Mouse (Mus musculus): ENCODE measurements around the gene Hist1h2ad. TPM values are rescaled to one million over a fixed set of nuclear protein-coding genes. Genes with fewer than 3 reads are reported as not detected.
"Not testable (repeated sequence)": the region's sequence is repeated elsewhere in the genome, so short reads cannot be mapped to it uniquely, and the experiment has no call there.

Gene Hist1h2ad
- polyA plus RNA-seq, 1 experiment from 2014 or later, result 0.90 TPM

DNA sequence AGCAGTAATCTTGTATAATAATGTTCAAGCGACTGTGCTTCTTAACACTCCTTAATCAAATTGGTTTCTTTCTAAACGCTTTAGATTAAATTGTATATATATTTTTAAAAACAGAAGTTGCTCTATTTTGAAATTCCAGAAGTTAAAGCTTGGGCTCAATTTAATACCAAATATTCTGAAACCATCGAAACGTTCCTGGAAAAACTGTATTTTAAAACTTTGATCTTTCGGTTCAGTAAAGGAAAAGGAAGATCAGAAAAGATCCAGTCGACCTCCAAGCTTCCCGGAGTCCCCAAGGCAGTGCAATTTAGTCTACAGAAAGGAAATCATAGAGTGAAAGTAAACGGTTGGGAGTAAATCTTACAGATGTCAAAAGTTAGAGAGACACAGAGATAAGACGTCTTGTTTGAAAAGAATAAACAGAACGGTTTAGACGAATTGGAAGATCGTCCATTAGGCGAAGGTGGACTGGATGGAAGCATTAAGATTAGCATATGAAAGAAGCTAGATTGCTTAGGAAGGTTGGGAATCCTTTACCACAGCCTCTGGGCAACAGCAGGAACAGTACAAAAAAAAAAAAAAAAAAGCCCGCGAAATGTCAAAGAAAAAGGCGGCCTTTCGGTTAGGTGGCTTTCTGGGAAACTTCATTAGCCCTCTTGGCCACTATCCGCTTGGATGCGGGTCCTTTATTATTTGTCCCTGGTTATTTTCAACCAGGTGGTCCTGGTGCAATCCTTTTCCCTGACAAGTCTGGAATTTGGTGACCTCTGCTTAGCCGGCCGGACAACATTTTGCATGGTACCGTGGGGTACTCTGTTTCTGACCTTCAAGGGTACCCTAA is 12.1 kb downstream of the Hist1h2ad start:
- Histone ChIP-seq H3K4me3 (ENCODE audit: low read depth, low read length) (peak overlapping the region; percentile 39; the same call in 1 of the 2 replicates), H3K27me3 (ENCODE audit: control insufficient read depth, insufficient read depth, low read length) (no peaks in the 10 kb centered on the region), H3K4me1 (ENCODE audit: control insufficient read depth, insufficient read depth, low read length) (peaks cover 24% of the 10 kb centered on the region), H3K36me3 (ENCODE audit: control insufficient read depth, insufficient read depth, low read length) (no peaks in the 10 kb centered on the region), H3K9me3 (ENCODE audit: control insufficient read depth, low read length) (no peaks in the 10 kb centered on the region), H3K4me2 (ENCODE audit: low read depth) (peak overlapping the region; percentile 83), H3K27ac (ENCODE audit: low read depth, low read length) (peak overlapping the region; percentile 97), H3K9ac (ENCODE audit: low read length) (peak overlapping the region; percentile 12)
- WGBS, result 1% methylated on average over 22 of the region's 22 CpGs
- ATAC-seq (ENCODE audit: insufficient read depth, low FRiP score, low TSS enrichment), result 0 out of 2 replicates have a peak, but pooled peaks have one; percentile 22
- peak; percentile 35 for DNase-seq (ENCODE audit: low spot score)

DNA sequence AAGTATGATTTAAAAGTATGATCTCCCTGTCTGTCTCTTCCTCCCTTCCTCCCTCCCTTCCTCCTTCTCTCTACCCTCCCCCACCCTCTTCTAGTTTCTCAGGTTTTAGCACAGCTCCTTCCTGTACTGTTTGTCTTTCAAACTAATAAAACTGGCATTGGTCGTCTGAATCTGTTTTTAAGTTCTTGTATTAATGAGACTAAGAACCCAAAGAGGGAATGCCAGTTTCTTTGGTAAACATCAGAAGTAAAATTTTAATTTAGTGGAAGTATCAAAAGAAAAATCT is 12.7 kb downstream of the Hist1h2ad start:
- no peak for DNase-seq (ENCODE audit: low spot score)
- no peaks in the 10 kb centered on the region for H3K9me3 ChIP-seq (ENCODE audit: control insufficient read depth, low read length)
- peaks cover 23% of the 10 kb centered on the region for H3K4me1 ChIP-seq (ENCODE audit: control insufficient read depth, insufficient read depth, low read length)
- H3K36me3 ChIP-seq (ENCODE audit: control insufficient read depth, insufficient read depth, low read length), result no peaks in the 10 kb centered on the region
- H3K4me3 ChIP-seq (ENCODE audit: low read depth, low read length), result 0 out of 2 replicates have a peak overlapping the region, but pooled peaks have one; percentile 0
- peak overlapping the region; percentile 86 for H3K27ac ChIP-seq (ENCODE audit: low read depth, low read length)
- no peak for ATAC-seq (ENCODE audit: insufficient read depth, low FRiP score, low TSS enrichment)
- 3% methylated on average over 1 of the region's 1 CpGs for WGBS
- no peaks in the 10 kb centered on the region for H3K27me3 ChIP-seq (ENCODE audit: control insufficient read depth, insufficient read depth, low read length)
- H3K4me2 ChIP-seq (ENCODE audit: low read depth), result peak overlapping the region; percentile 83
- peak overlapping the region; percentile 12 for H3K9ac ChIP-seq (ENCODE audit: low read length)

GRCm38 (mm10) chr13:23591206-23591605 is 17.0 kb downstream of the Hist1h2ad start:
- no peaks in the 10 kb centered on the region for H3K9me3 ChIP-seq (ENCODE audit: control insufficient read depth, low read length)
- H3K27ac ChIP-seq (ENCODE audit: low read depth, low read length), result no peak overlapping the region
- H3K4me1 ChIP-seq (ENCODE audit: control insufficient read depth, insufficient read depth, low read length), result peaks cover 5% of the 10 kb centered on the region; the same call in 1 of the 2 replicates
- 95% methylated on average over 7 of the region's 7 CpGs for WGBS
- no peak overlapping the region for H3K9ac ChIP-seq (ENCODE audit: low read length)
- DNase-seq (ENCODE audit: low spot score), result no peak
- H3K4me2 ChIP-seq (ENCODE audit: low read depth), result no peak overlapping the region
- H3K27me3 ChIP-seq (ENCODE audit: control insufficient read depth, insufficient read depth, low read length), result no peaks in the 10 kb centered on the region
- no peak for ATAC-seq (ENCODE audit: insufficient read depth, low FRiP score, low TSS enrichment)
- no peak overlapping the region for H3K4me3 ChIP-seq (ENCODE audit: low read depth, low read length)
- no peaks in the 10 kb centered on the region for H3K36me3 ChIP-seq (ENCODE audit: control insufficient read depth, insufficient read depth, low read length)

- DNase-seq (ENCODE audit: low spot score); H3K4me1 ChIP-seq (ENCODE audit: control insufficient read depth, insufficient read depth, low read length); H3K27me3 ChIP-seq (ENCODE audit: control insufficient read depth, insufficient read depth, low read length); H3K27ac ChIP-seq (ENCODE audit: low read depth, low read length); H3K4me3 ChIP-seq (ENCODE audit: low read depth, low read length); H3K9ac ChIP-seq (ENCODE audit: low read length); H3K9me3 ChIP-seq (ENCODE audit: control insufficient read depth, low read length); H3K4me2 ChIP-seq (ENCODE audit: low read depth); ATAC-seq (ENCODE audit: insufficient read depth, low FRiP score, low TSS enrichment); H3K36me3 ChIP-seq (ENCODE audit: control insufficient read depth, insufficient read depth, low read length): not testable (repeated sequence)
- 87% methylated on average over 6 of the region's 7 CpGs for WGBS
These were observed 17.7 kb downstream of the Hist1h2ad start for GRCm38 (mm10) chr13:23591886-23592285.

GRCm38 (mm10) chr13:23592614-23593013 is 18.4 kb downstream of the Hist1h2ad start:
- H3K9me3 ChIP-seq (ENCODE audit: control insufficient read depth, low read length), result no peaks in the 10 kb centered on the region
- ATAC-seq (ENCODE audit: insufficient read depth, low FRiP score, low TSS enrichment) (no peak), DNase-seq (ENCODE audit: low spot score) (no peak)
- H3K9ac ChIP-seq (ENCODE audit: low read length), result no peak overlapping the region
- no peaks in the 10 kb centered on the region for H3K36me3 ChIP-seq (ENCODE audit: control insufficient read depth, insufficient read depth, low read length)
- H3K4me2 ChIP-seq (ENCODE audit: low read depth), result no peak overlapping the region
- H3K27ac ChIP-seq (ENCODE audit: low read depth, low read length), result no peak overlapping the region
- 87% methylated on average over 7 of the region's 7 CpGs for WGBS
- H3K4me3 ChIP-seq (ENCODE audit: low read depth, low read length), result no peak overlapping the region
- no peaks in the 10 kb centered on the region for H3K4me1 ChIP-seq (ENCODE audit: control insufficient read depth, insufficient read depth, low read length)
- no peaks in the 10 kb centered on the region for H3K27me3 ChIP-seq (ENCODE audit: control insufficient read depth, insufficient read depth, low read length)

DNA sequence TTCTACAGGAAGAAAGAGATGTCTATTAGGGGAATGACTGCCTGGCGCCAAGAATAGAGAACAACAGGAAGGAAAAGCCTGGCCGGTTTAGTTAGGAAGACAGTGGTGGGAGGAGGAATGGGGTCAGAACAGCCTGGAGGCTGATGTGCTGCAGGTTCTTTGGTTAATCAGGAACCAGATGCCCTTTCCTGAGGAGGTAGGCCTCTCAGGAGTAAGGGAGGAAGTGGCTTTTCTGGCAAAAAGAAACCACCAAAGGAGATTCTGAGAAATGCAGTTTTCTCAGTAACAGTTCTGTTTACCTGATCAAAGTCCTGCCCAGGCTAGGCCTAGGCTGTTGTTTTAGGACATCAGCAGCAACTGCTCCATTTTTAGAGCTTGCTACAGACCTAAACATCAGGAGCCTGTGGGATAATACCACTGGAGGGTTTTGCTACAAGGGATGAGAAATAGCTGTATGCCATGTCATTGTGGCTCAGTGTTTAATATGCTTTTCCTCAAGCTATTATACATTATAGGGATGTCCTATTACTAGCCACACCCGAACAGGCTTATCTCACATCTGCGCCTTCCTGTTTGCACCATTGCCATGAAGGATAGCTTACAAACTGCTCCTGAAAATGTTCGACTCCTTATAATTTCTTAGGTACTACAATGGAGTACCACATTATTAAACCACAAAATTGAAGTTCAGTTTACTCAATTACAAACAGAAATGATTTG is 19.0 kb downstream of the Hist1h2ad start:
- H3K4me1 ChIP-seq (ENCODE audit: control insufficient read depth, insufficient read depth, low read length), result no peaks in the 10 kb centered on the region
- H3K9ac ChIP-seq (ENCODE audit: low read length), result no peak overlapping the region
- H3K36me3 ChIP-seq (ENCODE audit: control insufficient read depth, insufficient read depth, low read length), result no peaks in the 10 kb centered on the region
- H3K9me3 ChIP-seq (ENCODE audit: control insufficient read depth, low read length), result no peaks in the 10 kb centered on the region
- no peaks in the 10 kb centered on the region for H3K27me3 ChIP-seq (ENCODE audit: control insufficient read depth, insufficient read depth, low read length)
- 89% methylated on average over 5 of the region's 5 CpGs for WGBS
- ATAC-seq (ENCODE audit: insufficient read depth, low FRiP score, low TSS enrichment) (no peak), DNase-seq (ENCODE audit: low spot score) (no peak)
- H3K4me2 ChIP-seq (ENCODE audit: low read depth), result no peak overlapping the region
- no peak overlapping the region for H3K4me3 ChIP-seq (ENCODE audit: low read depth, low read length)
- H3K27ac ChIP-seq (ENCODE audit: low read depth, low read length), result no peak overlapping the region

DNA sequence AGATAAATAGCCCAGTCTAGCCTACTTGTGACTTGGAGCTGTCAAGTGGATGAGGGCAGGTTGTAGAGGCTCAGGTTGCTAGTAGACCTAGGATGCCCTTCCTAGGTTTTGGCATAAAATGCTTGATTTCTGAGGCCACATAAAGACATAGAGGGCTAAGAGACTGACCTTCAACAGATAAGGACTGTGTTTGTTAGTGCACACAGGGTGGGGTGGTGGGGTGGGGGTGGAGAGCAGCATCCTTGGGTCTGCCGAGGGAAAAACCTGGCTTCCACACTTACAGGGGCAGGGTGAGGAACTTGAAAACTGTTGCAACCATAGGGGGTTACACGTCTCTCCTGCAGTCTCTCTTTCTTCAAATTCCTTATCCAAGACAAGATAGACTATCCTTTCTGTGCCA is 21.0 kb downstream of the Hist1h2ad start:
- no peaks in the 10 kb centered on the region for H3K9me3 ChIP-seq (ENCODE audit: control insufficient read depth, low read length)
- no peak overlapping the region for H3K27ac ChIP-seq (ENCODE audit: low read depth, low read length)
- no peaks in the 10 kb centered on the region for H3K36me3 ChIP-seq (ENCODE audit: control insufficient read depth, insufficient read depth, low read length)
- no peak overlapping the region for H3K4me2 ChIP-seq (ENCODE audit: low read depth)
- H3K27me3 ChIP-seq (ENCODE audit: control insufficient read depth, insufficient read depth, low read length), result no peaks in the 10 kb centered on the region
- H3K4me1 ChIP-seq (ENCODE audit: control insufficient read depth, insufficient read depth, low read length), result no peaks in the 10 kb centered on the region
- ATAC-seq (ENCODE audit: insufficient read depth, low FRiP score, low TSS enrichment), result no peak
- 87% methylated on average over 2 of the region's 2 CpGs for WGBS
- H3K9ac ChIP-seq (ENCODE audit: low read length), result no peak overlapping the region
- no peak for DNase-seq (ENCODE audit: low spot score)
- no peak overlapping the region for H3K4me3 ChIP-seq (ENCODE audit: low read depth, low read length)

- 87% methylated on average over 7 of the region's 7 CpGs for WGBS
- Histone ChIP-seq H3K36me3 (ENCODE audit: control insufficient read depth, insufficient read depth, low read length) (no peaks in the 10 kb centered on the region), H3K4me2 (ENCODE audit: low read depth) (no peak overlapping the region), H3K4me1 (ENCODE audit: control insufficient read depth, insufficient read depth, low read length) (no peaks in the 10 kb centered on the region), H3K27ac (ENCODE audit: low read depth, low read length) (no peak overlapping the region), H3K27me3 (ENCODE audit: control insufficient read depth, insufficient read depth, low read length) (no peaks in the 10 kb centered on the region), H3K4me3 (ENCODE audit: low read depth, low read length) (no peak overlapping the region), H3K9me3 (ENCODE audit: control insufficient read depth, low read length) (no peaks in the 10 kb centered on the region), H3K9ac (ENCODE audit: low read length) (no peak overlapping the region)
- ATAC-seq (ENCODE audit: insufficient read depth, low FRiP score, low TSS enrichment) (no peak), DNase-seq (ENCODE audit: low spot score) (no peak)
These were observed 21.6 kb downstream of the Hist1h2ad start for GRCm38 (mm10) chr13:23595622-23596372.

Data from neural tube, embryonic 11.5 days (tissue).